Mouse (Mus musculus): ENCODE measurements around the gene Celf3.

The Celf3 gene

DNA sequence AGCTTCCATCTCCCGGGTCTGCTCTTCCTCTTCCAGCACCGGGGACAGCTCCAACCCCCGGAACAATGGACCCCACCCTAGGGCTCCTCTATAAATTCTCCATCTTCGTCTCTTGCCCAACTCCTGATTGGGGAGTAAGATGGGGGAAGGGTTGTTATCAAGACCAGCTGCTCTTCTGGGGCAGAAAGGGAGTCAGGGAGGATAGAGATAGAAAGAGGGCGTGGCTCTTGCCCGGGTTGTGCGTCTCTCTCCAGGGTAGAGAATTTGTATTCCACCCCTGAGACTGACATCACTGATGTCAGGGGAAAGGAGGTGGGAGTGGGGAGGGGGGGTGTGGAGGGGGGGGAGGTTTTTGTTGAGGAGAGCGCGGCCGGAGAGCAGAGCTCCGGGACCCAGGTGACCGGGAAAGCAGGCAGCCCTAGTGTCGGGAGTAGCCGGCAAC, at the start of gene Celf3:
Gene Celf3 (plus strand): TSS at position 315 of the 442 bp plus-strand sequence.
- no peak for DNase-seq

DNA sequence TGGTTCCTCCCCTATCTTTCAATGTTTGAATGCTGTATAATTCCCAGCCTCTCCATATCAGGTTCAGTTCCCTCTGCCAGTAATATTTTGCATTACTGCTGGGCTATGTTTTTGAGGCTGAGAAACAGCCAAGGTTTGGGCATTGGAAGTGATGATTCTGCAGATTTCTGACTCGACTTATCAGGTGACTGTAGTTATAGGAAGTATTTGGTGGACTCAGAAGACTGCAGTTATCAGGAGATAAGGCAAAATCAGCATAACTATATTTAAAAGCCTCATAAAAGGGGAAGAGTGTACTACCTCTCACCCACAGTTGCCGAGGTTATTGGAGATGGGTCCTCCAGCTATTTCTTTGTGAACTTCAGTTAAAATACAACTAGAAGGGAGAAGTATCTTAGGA, 47.1 kb upstream of the Celf3 start:
- DNase-seq, result no peak

GRCm38 (mm10) chr3:94434305-94434704, 43.8 kb upstream of the Celf3 start:
- DNase-seq, result no peak

GRCm38 (mm10) chr3:94436420-94436819, 41.7 kb upstream of the Celf3 start:
- DNase-seq, result no peak

DNA sequence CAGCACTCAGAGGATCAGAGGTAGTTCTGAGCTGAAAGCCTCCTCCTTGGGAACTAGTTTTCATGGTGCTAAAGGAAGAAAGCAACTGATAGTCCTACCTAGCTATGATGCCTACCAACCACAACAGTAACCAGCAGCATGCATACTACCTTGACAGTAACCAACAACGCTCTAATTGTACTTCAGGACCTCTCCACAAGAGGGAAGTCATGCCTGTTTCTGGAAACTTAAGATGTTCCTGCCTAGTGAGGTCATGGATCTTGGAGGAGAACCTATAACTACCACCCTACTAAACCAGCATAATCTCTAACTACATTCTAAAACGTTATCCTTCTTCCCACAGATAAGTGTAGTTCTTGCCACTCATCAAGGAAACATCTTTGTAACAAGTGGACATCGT, 36.9 kb upstream of the Celf3 start:
- peak; percentile 14 for DNase-seq

- peak; percentile 95 for DNase-seq
These were observed 35.0 kb upstream of the Celf3 start, which contains the start of gene Mrpl9 for GRCm38 (mm10) chr3:94442951-94443596. Gene Mrpl9, plus strand, starts transcription at chr3:94443318.

GRCm38 (mm10) chr3:94443597-94443964, 34.5 kb upstream of the Celf3 start, which contains the start of gene Oaz3:
Gene Oaz3, minus strand, starts transcription at chr3:94443915.
- no peak for DNase-seq

DNA sequence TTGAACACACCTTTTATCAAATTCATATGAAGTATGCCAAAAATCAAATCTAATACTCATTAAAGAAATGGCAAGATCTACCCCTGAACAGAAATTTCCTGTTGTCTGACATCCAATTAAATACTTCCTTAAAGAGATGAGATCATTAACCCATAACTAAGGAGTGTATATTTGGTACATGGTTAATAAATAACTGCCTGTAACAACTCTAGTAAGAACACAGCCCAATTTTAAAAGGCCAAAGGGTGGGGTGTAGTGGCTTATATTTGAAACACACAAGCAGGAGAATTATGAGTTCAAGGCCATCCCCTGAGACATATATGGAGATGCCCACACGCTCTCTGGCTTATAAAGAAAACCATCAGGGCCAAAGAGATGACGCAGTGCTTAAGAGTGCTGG, 28.7 kb upstream of the Celf3 start:
- no peak for DNase-seq

DNA sequence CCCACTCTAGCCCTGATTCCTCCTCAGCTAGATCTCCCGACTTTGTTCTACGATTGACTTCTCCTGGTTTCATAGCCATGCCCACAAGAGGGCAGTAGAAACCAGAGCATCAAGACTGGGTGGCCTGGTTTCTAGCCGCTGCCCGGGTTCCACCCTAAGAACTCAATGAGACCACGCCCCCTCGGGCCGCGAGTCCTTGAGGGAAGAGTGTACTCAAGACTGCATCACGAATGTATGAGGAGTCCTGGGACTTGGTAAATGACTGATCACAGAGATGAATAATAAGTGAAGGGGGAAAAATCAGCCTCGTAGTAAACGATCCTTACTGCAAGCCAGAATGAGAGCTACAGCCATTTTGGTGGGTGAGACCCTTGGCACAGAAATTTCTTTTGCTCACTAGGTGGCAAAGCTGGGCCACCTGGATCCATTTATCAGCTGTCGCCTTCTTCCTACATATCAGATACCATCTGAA, 21.5 kb upstream of the Celf3 start:
- DNase-seq, result peak; percentile 84

DNA sequence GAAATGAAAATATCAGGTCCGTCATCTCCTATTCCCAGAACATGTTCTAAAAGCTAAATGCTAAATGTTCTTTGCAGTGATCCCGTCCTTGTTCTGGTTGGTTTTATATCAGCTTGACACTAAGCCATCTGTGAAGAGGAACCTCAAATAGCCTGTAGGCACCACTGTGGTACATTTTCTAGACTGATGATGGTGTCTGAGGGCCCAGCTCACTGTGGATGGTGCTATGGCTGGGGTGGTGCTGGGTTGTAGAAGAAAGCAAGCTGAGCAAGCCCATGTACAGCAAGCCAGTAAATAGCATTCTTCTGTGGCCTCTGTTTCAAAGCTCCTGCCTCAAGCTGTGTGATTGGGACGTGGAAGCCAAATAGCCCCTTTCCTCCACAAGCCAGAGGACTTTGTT, 21.0 kb upstream of the Celf3 start:
- DNase-seq, result no peak

DNA sequence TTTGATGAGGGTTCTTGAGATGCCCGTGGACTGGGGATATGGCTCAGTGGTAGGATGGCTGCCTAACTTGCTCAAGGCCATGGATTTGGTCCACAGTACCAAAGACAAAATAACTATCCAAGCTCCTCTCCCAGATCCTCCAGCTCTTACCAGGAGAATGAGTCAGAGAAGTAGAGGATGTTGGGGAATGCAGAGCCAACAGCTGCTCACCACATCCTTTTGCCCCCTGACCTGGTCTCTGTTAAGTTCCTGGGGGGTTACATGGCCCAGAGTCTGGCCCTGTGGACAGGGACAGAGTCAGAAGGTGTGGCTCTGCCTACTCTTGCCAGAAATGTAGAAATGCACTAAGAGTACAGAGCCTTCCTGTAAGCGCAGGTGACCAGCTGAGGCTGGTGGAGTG, 18.3 kb upstream of the Celf3 start:
- DNase-seq, result no peak

DNA sequence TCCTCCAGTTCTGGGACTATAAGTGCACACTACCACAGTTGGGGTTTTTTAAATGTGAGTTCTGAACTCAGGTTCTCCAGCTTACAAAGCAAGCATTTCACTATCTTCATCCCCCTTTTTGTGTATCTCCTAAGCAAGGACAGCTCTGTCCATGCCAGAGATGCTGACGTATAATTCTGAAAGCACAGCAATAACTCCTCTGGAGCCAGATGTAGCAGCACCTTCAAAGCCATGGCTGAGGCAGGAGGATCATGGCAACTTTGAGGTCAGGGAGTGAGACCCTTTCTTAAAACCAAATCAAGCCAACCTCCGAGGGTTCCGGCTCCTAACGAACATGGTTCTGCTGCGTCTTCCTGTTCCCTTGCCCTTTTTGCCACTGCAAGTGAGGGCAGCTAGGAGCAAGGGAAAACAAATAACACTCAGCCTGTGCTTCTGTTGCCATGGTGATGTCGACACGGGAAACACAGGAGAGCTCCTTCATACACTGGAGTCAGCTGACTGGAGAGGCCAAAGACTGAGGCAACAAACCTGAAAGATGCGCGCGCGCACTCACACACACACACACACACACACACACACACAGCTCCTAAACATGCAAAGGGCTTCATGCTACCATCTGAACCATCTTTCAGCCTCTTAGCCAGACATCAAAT, 14.0 kb upstream of the Celf3 start:
- DNase-seq, result peak; percentile 34

DNA sequence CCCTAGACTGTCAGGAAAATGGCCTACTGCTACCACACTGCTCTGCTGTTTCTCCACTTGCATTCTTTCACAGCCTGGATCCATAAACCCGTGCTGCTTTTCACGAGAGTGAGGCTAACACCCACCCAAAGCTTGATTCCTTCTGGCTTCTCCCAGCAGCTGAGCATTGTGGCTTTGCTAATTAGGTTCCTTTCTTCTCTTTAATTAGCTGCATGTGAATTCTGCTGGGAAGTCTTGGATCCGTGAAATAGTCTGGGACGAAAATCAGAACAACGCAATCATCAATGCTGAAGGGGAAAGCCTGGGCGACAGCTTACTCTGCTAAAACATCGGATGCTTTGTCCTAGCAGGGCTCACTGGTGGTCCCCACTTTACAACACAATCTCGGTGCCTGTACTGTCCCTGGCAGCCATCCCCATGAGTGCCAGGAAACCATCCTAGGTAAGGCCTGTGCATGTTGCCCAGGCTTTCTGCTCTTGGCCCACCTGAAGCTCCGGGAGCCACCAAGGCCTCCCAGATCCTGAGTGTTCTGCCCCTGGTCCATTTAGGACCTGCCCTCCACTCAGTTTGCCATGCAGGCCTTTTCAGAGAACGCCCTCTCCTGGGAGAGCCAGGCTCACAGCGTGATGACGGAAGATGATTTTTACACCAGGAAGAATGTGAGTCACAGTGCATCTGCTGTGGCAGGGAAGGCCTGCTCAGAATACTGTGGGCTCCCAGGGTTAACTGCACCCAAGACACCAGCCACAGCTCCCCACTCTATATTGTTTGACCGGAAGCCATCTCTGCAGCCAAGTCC, 12.3 kb upstream of the Celf3 start:
- no peak for DNase-seq

- no peak for DNase-seq
These were observed 9.2 kb upstream of the Celf3 start for GRCm38 (mm10) chr3:94468931-94469330.

GRCm38 (mm10) chr3:94472447-94473114, 5.5 kb upstream of the Celf3 start:
- peak; percentile 55 for DNase-seq

GRCm38 (mm10) chr3:94473115-94473505, 5.0 kb upstream of the Celf3 start:
- peak; percentile 3 for DNase-seq

DNA sequence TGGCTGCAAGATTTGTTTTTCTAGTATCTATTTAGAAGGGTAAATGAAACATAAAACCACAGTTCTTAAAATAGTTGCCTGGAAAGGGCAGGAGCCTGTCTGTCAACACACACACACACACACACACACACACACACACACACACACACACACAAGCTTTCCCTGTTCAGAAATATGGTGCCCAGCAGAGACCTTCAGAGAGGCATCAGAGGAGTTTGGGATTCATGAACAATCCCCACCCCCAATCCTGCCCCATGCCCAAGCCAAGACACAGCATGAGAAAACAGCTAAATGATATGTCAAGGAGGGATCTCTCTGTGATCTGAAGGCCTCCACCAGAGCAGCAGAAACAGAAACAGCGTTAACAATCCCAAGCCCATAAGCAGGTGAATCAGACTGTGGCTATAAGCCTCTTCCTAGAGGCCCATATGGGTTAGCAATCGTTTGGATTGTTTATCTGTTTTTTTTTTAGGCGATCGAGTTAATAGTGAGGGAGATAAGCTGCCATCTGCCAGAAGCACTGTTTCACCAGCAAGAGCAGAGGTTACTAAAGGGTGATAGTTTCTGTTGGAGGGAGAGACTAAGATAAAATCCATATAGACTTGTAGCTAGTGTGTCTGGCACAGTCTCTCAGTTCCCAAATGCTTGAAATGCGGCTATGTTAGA, 4.4 kb upstream of the Celf3 start:
- DNase-seq, result no peak

DNA sequence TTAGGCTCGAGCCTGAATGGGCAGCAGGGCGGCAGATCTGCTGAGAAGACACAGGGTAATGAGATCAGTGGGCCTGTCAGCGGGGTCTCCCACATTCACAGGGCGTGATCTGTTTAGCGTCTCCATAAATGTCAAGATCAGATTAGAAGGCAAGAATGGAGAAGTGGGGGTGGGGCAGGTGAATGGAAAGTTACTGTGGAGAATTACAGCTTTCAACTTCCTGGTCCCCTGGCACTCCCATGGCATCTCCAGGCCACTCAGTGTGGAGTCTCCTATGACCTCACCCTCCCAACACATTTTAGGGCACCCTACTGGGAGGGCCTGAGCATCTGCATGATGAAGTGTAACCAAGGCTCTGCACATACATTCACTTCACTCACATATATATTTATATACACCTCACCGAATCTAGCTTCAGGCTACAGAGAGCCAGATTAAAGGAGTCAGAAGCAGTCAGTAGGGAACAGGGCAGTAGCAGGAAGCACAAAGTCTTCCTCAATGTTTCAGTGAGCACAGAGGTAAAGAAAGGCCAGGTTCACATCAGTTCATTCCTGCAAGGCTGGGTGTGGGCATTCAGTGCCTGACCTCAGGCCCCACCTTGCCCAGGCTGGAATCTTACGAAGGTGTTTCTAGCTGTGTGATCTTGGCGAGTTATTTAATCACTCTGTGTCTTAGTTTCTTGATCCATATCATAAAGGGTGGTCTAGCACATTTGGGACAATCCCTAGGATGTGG, 1.6 kb upstream of the Celf3 start:
- DNase-seq, result no peak

- DNase-seq, result no peak
These were observed 651 bp upstream of the Celf3 start for GRCm38 (mm10) chr3:94477444-94477843.

GRCm38 (mm10) chr3:94478591-94479169, 585 bp downstream of the Celf3 start:
- DNase-seq, result no peak

DNA sequence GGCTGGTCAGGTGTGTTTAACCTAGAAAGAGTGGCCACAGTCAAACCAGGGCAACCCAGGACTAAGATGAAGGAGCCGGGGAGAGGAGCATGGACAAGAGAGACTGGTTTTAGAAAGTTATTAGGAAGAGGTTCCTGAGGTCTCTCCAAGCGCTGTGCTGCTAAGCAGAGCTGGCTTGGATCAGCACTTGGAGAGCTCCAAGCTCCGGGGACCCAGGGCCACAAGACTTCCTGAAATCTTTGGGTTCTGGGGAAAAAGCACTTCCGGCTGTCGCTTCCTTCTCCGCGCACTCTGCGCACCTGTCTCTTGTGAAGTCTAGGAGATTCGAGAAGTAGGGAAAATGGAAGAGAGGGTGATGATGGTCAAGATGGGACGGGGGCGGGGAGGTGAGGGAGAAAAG, 1.5 kb downstream of the Celf3 start:
- no peak for DNase-seq
